Mouse (Mus musculus) T-cell, adult 2 months (primary cell): ENCODE results near the gene Hif3a.

Experiments
- DNase-seq: peaks from one replicate; pipeline ENCODE4 v3.0.0; 2022; ENCODE audit warnings: low spot score

Gene Hif3a

DNA sequence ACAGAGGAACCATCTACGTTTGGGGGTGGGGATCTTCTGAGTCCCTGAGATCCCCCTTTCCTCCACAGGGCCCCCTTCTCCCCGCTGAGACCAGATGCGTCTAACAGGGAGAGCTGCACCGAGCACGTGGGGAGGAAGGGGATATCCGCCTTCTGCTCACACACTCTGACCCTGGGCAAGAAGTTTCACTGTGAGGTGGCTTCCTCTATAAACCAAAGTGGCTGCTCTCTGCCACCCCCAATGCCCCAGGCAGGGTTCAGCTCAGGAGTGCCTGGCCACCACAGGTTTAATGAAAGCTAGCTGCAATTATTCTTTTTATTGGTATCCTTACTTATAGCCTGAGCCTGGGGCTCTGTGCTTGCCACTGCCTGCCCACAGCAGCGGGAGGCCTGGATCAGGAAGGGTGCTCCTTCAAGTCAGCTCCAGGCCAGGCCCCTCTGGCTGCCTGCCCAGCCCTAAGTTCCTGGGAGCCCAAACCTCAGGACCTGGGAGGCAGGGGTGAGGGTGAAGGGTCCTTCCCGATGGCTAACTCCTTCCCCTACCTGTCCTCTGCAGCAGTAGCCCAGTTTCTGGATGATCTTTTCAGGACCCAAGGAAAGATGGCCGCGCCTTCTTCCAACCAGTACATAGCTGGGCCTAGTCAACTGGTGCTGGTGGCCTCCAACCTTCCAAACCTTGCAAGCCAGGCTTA, 37.3 kb downstream of the Hif3a start:
- peak; percentile 36 for DNase-seq

- no peak for DNase-seq
Measured at GRCm38 (mm10) chr7:17024141-17024540, 38.1 kb downstream of the Hif3a start.

- DNase-seq, result no peak
Measured at GRCm38 (mm10) chr7:17023701-17024100, 38.5 kb downstream of the Hif3a start.

- no peak for DNase-seq
Measured at GRCm38 (mm10) chr7:17022176-17022575, 40.1 kb downstream of the Hif3a start.

- DNase-seq, result no peak
Measured at GRCm38 (mm10) chr7:17019426-17020166, 42.6 kb downstream of the Hif3a start.

DNA sequence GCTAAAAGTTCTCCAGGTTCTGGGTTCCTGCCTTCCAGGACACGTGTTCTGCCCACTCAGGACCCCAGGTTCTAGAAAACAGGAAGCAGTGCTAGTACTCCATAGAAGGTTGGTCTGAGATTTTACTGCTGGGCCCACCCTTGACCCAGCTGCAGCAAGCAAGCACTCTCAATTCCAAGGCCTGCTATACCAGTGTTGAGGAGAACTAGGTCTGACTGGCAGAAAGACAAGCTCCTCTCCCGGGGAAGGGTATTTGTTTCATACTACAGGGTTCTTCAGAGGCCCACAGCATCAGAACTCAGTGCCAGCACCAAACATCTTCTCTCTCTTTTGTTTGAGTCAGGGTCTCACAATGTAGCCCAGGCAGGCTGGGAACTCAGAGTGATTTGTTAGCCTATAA, 44.3 kb downstream of the Hif3a start:
- DNase-seq, result no peak

DNA sequence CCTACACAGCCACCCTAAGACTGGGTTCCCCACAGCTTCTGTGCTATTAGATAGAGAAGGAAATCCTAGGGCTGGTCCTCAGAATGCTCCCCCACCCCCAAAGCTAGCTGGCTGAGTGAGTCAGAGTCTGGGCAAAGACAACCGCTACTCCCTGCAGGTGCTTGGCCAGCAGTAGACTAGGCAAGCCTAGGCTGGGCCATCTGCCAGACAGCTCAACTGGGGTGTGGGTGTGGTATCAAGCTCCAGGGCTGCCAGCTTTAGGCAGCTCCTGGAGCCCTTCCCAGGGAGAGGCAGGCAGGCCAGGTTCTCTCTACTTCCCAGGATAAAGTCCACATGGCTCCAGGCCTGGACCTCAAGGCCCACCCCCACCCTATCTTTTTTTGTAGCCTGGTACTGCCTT, 45.2 kb downstream of the Hif3a start:
- no peak for DNase-seq

DNA sequence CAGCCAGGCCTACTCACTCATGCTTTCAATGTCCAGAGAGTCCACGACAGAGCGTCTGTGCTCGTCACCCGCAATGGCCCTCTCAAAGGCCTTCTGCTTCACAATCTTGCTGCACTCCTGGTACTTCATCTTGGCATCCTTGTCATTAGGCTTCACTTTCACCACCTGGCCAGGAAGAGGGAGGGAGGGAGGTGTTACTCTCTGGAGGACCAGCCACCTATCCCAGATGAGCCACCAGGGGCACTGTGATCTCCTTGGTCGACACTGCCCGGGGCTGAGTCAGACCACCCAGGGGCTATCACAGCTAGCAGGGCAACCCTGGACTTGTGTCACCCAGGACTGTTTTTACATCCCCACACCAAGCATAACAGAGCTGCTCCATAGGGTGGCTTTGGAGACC, 46.8 kb downstream of the Hif3a start:
- DNase-seq, result no peak

GRCm38 (mm10) chr7:17011909-17012590, 50.2 kb downstream of the Hif3a start:
- no peak for DNase-seq

GRCm38 (mm10) chr7:17010010-17010347, 52.2 kb downstream of the Hif3a start:
- DNase-seq, result no peak

DNA sequence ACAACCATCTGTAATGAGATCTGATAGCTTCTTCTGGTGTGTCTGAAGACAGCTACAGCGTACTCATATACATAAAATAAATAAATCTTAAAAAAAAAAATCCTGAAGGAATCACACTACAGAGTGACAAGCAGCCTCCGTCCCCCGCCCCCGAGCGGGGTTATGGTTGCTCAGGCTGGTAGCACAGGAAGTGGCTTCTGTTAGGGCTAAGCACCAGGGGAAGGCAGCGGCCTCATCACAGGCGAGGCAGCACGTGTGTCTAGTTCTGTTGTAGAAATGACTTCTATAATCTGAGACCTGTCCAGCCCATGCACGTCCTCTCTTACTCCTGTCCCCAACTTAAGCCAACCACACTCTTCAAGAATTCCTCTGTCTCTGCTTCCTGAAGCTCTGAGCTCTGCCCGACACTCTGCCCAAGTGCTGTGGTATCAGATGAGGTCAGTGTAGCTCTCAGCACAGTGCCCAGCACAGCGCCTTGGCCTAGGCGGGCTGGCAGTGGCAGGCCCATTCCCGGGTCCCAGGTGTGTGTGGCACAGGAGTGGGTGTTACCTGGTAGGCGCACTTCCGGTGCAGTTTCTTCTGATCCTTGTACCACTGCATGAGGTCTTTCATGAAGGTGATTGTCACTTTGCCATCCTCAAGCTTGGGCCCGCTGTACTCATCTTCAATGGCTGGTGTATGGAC, 52.8 kb downstream of the Hif3a start:
- peak; percentile 45 for DNase-seq

GRCm38 (mm10) chr7:17007300-17007699, 54.9 kb downstream of the Hif3a start:
- peak; percentile 26 for DNase-seq

- no peak for DNase-seq
Measured at GRCm38 (mm10) chr7:17004716-17005115, 57.5 kb downstream of the Hif3a start.

GRCm38 (mm10) chr7:17003230-17003960, 58.8 kb downstream of the Hif3a start:
- DNase-seq, result no peak

DNA sequence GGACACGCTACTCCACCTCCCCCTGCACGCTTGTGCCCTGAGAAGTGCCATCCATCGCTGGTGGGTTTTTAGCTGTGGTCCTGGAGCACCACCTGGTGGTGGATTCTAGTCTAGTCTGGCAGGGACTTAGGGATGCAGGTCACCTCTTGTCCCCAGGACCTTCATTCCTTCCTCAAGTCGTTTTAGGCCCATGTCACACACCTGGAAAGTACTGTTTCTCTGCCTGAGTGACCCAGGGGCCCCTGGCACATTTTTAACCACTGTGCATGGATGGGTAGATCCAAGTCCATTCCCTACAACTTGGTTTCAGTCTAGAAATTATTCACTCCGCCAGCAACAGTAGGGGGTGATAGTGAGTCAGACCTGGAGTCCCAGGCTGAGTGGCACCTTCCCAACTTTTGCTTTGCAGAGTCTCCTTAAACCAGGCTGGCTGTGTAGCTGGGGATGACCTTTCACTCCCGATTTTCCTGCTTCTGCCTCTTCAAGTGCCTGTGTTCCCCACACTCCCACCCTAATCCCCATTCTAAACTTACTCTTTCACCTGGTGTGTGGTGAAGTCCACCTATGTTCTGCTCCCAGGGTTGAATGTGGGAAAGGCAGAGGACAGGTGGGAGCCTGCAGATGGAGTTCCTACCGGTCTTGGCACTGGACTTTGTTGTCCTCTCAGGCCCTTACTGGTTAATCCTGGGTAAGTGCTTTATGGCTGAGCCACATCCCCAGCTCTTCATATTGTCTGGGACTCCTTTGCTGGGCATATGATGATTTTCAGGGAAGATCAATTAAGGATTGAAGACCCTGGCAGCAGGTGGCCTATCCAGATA, 59.6 kb downstream of the Hif3a start:
- DNase-seq, result peak; percentile 74

DNA sequence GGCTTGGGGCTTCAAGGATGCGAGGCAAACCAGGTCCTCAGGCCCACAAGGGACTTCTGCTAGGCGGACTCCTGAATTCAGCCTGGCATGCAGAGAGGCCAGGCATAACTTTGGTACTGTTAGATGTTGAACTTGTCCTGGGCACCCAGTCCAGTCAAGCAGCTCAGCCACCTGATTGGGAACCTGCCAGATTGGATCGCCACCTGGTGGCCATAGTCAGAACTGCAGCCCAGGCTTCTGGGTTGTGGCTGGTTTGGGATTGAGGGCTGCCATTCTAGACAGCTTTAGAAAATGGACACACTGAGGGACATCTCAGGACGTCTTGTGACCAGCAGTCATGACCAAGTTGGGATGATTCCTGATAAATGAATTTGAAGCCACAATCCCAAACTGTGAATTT, 62.6 kb downstream of the Hif3a start:
- peak; percentile 75 for DNase-seq

DNA sequence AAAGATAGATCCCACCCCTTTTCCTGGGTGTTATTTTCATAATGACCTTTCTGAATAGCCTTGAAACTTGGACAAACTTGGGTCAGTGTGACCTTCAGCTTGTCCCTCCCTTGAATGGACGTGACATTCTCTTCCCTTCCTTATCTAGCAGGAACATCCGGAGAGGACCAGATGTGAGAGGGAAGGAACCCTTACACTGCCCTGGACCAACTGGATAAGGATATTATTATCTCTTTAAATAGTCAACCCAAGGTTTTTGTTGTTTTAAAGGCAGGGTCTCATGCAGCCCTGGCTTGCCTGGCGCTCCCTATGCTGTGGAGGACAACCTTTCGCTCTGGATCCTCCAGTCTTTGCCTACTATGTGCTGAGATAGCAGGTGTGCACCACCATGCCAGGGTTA, 63.0 kb downstream of the Hif3a start:
- no peak for DNase-seq

GRCm38 (mm10) chr7:16995345-16995744, 66.9 kb downstream of the Hif3a start:
- no peak for DNase-seq

- DNase-seq, result no peak
Measured at GRCm38 (mm10) chr7:16994400-16994799, 67.8 kb downstream of the Hif3a start.

- no peak for DNase-seq
Measured at GRCm38 (mm10) chr7:16993651-16994399, 68.4 kb downstream of the Hif3a start.
